Mouse (Mus musculus) embryo, embryonic 10.5 days (tissue): ENCODE data around the gene Arl5c.
"Not testable (repeated sequence)": the region's sequence is repeated elsewhere in the genome, so short reads cannot be mapped to it uniquely, and the experiment has no call there.

Source experiments
- DNase-seq: peaks from one replicate; pipeline ENCODE4 v3.0.0-alpha.2; 2015; ENCODE audit warnings: low spot score

Gene Arl5c

DNA sequence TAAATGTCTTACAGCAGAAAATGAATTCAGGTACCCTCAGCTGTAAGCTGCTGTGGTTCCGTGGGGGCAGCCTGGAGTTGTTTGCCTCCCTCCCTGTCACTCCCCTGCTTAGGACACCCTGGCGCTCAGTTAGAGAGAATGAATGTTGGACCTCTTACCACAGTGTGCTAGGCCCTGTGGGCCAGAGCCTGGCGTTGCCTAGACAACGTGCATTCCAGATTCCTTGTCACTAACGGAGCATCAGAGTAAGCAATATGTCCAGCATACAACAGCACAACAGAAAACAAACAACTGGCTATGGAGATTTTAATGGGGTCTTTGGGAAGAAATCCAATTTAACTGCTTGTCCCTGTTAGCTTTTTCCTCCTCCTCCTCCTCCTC lies 36.7 kb downstream of the Arl5c start:
- no peak for DNase-seq

DNA sequence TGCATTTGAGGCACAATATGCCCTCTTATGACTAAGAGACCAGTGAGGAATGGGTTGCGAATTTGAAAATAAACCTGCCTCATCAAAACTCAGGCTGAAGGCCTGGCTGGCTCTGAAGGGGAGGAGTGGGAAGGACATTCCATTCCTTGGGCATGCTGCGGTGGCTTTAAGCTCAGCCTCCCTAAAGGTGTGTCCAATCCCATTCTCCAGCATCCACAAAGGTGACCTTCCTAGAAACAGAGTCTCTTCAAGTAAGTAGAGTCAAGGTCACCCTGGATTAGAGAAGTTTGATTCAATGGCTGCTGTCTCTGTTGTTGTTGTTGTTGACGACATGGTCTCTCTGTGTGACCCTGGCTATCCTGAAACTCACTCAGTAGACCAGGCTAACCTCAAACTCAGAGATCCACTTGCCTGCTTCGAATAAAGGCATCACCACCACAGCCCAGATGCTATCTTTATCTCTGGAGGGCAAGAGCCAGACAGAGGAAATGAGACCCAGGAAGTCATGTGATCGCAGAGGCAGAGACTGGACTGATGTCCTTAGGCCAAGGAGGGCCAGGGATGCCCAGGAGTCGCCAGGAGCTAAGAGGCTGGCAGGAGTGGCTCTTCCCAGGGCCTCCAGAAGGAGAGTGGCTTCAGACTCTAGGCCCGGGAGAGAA lies 37.2 kb downstream of the Arl5c start:
- DNase-seq, result no peak

DNA sequence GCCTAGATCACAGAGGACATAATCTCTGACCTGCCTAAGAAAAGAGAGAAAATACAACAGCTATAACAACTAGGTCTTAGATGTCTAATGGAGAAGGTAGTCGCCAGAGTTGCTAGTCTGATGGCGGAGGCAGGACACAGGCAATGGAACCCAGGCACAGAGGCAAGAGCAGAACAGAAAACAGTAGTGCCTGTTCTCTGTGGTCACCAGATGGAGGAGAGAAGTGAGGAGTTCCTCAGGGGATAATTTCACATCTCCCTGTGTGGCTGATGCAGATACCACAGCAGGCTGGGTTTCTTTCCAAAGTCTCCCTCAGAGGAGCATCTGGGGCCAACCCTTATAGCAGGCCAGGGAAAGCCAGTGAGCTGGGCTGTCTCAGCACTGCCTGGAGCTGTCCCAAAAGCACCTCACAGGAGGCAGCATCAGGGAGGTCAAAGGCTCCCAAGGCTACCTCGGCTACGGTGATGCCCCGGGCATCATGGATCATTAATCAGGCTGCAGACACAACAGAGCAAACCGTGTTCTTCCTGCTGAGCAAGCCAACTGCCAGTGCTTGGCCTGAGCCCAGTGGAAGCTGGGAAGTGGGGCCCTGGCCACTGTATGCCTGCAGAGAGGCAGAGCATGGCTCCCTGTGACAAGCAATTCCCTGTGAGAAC lies 38.9 kb downstream of the Arl5c start:
- DNase-seq, result peak; percentile 41

DNA sequence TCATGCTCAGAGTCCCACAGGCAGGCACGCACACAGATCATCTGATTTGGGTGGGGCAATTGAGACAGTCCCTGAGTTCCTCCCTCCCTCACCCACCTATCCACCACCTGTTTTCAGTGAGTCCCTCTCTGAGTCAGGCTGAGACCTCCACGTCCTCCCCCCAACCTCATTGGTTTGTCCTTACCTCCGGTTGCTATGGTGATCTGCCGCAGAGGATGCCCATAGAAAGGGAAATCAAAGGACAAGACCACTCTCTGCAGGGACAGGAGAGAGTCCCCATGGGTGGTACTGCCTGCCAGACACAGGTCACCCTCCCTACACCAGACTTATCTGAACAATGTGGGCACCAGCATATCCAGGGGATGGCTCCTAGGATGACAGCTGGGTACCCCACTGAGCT lies 40.1 kb downstream of the Arl5c start:
- no peak for DNase-seq

DNA sequence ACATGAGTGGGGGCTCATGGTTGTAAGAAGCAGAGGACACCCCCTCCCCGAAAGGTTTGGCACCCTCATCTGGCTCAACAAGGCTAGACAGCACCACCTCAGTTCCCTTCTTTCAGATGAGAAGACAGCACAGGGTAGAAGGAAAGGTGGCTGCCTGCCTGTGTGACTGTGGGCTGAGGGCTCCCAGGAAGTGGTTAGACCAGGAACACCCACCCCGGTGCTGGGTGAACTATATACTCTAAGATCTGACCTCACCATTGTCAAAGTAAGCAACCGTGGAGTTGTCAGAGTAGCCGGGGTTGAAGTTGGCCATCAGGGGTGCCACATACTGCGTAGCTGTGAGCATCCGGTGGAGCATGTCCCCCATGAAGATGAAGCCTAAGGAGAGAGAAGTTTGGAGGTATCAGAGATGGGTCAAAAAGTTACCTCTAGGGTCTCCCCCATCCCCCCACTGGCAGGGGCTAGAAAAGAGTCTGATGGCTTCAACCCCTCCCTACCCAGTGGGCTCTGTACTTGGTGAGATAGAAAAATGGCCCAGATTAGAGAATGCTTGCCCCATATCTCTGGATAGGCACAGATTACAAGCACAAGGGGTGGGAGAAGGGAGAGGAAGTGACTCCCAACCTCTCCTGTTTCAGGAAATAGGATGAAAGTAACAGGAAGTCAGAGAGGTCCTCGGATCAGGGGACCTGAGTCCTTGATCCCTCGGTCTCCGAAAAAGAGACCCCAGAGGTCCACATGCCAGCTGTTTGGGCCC lies 40.7 kb downstream of the Arl5c start:
- no peak for DNase-seq

DNA sequence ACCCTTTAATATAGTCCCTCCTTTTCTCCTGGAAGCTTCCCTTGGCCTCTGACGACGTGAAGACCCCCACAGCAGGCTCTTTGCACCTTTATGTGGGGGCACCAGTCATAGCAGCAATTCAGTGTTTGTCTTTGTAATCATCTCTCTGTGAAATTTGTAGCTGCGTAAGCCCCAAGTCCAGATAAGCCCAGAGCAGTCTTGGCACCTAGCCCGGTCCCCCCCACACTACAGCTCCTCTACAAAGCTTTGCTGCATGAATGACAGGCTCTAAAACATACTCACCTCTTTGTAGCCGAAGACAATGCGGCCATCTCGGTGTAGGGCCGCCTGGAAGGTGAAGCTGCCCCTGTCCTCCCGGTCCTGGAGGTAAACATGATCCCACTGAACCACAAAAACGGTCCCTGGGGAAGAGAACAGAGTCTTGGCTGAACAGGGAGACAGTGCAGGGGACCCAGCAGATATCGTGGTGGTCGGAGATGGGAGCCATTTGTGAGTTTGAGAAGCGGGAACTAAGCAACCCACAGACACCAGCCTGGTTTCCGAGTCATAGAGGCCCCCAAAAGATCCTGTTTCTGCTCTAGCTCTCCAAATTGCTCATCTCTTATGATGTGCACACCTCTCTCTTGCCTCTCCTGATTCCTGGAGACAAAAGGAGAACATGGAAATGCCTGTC lies 41.4 kb downstream of the Arl5c start:
- no peak for DNase-seq

DNA sequence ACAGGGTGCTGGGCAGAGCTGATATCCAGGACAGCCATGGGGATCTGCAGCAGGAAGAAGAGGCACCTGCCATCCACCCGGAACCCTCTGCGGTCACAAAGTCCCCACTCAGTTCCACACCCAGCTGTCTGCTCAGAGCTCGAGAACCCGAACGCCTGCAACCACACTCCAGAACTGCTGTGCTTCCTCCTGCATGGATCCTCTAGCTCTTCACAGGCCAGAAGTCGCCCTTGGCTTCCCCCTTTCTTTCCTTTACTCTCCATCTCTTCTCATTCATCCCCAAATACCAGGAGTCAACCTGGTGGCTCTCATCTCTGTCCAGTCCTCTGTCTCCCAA lies 42.1 kb downstream of the Arl5c start:
- DNase-seq, result no peak

DNA sequence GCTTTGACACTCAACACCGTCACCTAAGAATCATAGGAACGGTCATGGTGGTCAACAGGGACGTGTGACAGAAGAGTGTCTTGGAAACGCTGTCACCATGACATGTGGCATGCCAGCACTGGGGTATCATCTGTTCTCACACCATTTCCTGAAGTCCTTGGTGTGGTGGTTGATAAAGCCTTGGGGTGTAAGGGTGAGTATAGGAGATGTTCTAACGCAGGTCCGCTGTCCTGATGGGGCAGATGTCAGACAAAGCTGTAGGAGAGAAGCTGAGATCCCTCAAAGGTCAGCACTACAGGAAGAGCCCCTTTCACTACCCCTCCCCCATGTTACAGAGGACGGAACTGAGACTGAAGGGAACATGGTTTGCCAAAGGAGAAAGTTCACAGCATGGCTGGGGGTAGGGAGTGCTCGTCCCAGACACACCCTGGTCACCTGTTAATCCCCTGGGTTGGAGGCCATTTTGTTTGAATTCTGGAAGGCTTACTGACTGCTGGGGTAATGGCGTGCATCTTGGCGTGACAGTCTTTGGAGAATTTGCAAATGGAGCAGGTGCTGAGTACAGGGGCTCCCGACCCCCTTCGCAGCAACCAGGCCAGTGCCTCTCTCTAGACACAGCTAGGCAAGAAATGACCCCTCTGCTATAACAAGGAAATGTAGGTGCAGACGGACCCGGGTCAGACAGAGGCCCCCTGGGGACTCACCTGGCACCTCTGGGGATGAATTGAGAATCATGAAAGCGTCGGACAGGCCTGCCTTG lies 42.6 kb downstream of the Arl5c start:
- no peak for DNase-seq

DNA sequence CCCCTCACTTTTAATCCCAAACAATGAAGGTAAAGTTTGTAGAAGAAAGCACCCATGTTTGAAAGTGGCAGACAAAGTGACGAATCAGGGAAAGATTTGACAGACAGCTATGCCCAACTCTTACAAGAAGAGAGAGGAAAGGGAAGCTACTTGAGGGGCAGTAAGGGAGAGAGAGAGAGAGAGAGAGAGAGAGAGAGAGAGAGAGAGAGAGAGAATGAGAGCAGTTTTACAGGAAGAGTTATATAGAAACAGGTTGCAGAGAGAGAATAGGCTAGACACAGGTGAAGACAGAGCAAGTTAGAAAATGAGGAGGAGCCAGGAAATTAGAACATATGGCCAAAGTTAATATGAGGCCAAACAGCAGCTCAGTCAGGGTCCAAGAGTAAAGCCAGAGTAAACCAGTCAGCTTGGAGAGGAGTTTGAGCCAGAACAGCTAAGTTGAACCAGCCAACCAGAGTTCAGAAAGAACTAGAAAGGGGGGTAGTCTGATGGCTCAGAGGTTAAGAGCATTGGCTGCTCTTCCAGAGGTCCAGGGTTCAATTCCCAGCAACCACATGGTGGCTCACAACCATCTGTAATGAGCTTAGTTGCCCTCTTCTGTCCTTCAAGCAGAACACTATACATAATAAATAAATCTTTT lies 43.5 kb downstream of the Arl5c start:
- no peak for DNase-seq

DNA sequence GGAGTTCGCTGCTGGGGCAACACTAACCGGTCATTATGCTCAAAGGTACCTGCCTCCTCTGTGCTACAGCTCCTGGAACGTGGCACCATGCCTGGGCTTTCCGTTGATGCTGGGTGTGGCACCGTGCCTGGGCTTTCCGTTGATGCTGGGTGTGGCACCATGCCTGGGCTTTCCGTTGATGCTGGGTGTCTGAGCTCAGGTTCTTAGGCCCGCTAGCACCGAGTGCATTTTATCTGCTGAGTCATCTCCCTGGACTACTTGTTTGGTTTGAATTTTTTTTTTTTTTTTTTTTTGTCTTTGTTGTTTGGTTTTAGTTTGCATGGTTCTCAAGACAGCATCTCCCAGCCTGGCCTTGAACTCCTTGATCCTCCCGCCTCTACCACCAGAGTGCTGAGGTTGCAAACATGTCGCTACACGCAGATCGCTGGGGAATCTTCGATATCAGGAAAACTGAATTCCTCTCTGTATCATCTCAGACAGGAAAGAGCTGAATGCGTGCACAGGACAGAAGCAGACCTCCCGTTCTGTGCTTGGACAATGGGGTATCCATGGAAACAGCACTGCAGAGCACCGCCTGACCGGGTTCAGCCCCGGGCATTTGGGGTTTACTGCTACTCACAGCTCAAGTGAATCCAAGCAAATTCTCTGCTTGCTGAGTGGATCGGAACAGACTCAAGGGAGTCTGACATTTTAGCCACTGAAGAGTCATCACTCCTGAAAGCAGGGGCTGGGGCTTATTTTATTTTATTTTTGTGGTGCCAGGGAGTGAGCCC lies 46.1 kb downstream of the Arl5c start:
- DNase-seq, result peak; percentile 83

DNA sequence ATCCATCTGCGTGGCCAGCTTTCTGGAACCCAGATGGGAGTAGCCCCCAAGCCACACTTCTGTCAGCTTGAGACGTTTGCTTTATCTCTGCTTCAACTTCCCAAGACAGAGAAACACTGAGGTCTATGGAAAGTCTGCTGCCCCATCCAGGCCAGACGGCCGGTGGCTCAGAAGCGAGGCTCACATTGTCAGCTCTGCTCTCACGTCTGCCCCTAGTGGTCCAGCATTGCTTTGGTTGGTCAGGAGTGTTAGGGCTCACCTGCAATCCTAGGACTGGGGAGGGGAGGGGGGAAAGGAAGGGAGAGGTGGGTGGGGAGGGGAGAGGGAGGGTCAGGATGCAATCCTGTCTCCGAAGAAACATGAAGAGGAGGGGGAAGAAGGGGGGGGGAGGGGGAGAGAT lies 48.6 kb downstream of the Arl5c start:
- DNase-seq, result peak; percentile 77

DNA sequence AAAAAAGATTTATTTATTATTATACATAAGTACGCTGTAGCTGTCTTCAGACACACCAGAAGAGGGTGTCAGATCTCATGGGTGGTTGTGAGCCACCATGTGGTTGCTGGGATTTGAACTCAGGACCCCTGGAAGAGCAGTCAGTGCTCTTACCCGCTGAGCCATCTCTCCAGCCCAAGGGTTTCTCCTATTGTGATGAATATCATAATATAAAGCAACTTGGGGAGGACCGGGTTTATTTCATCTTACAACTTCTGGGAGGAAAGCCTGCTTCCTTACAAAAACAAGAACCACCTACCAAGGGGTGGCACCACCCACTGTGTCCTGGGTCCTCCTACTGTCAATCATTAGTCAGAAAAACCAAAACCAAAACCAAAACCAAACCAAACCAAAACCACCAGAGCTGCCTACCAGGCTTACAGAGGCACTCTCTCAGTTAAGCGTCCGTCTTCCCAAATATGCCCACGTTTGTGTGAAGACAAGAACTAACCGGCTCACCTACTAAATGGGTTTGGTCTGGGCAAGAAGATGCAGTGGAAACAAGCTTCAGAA lies 50.2 kb downstream of the Arl5c start:
- DNase-seq, result not testable (repeated sequence)

DNA sequence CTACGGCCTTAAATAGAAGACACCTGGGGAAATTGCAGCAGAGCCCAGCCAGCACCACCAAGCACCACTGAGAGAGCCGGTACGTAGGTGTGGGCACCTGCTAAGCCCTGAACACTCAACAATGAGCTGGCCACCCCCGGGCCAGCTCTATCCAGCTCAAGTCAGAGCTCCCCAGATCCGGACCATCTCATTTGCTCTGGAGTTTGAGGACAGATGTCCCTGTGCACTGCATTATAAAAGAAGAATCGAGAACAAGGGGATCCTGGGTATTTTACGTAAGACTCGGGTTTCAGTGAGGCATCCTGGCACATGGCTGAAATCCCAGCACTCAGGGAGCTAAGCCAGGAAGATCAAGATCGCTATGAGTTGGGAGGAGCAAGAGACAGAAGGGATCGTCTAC lies 51.0 kb downstream of the Arl5c start:
- DNase-seq, result no peak

DNA sequence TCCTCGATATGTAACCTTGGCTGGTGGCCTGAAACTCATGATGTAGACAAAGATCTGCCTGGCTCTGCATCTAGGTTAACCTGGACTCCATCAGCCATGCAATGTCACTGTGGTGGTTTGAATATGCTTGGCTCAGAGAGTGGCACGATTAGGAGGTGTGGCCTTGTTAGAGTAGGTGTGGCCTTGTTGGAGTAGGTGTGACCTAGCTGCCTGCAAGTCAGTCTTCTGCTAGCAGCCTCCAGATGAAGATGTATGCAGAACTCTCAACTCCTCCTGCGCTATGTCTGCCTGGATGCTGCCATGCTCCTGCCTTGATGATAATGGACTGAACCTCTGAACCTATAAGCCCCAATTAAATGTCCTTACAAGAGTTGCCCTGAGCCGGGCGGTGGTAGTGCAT lies 52.7 kb downstream of the Arl5c start:
- DNase-seq, result no peak

DNA sequence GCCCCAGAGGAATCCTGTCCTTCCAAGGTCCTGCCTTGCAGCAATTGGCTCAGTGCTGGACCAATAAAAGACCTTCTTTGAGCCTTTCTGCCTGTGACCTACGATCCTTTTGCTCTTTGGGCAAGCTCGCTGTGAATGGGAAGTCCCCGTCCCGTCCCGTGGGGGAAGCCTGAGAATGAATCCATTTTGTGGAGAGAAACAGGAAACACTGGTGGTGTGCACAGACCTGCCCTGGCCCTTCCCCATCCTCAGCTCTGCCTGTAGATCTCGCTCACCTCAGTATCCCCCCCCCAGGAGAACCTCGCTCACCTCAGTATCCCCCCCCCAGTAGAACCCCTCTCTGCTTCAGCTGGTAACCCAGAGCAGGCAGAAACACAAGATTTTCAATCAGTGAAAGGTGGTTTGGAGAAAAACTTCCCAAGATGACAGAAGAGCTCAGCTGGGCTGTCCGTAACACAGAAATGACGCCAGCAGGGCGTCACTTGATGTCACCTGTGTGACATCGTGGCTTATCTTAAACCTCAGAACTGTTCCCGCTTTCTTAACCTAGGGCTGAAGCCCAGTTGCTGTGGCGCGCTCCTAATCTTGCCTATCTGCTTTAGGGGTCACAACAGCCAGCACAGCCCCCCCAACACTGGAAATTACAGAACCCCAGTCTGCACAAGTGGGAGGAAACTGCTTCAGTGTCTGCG lies 53.4 kb downstream of the Arl5c start:
- DNase-seq, result no peak
